Mouse (Mus musculus): ENCODE results near the gene Gnb5.

DNA sequence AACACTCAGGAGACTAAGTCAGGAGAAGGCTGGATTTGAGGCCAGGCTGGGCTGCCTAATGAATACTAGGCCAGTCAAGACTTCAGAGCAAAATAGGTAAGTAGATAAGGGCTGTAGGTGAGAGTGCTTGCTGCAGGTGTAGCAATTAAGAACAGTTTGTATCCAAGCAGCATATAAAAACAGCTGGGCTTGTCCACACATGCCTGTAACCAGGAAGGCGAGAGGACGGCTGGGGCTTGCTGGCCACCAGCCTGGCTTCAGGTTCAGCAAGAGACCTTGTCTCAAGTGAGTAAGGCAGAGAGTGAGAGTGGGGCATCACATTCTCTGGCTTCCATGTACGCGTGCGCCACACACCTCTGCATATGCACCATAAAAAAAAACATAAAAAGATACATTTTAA lies 31.6 kb upstream of the Gnb5 start:
- TF ChIP-seq CTCF (IDR thresholded peaks at IDR 0.05; ENCODE audit: low read depth) (no peak), EP300 (optimal IDR thresholded peaks at IDR 0.05) (no peak)

Data from stomach, postnatal 0 days (tissue).